Mouse (Mus musculus) cerebellum, adult 2 months (tissue): Measurements from ENCODE around the gene Uts2.

ENCODE experiments used
- CTCF ChIP-seq: fragments of 200-500 bp; IDR thresholded peaks from 2 replicates; pipeline ENCODE4 v1.5.1; 2011; ENCODE audit warnings: low read depth, mild to moderate bottlenecking, control low read depth, low read length, moderate library complexity, borderline replicate concordance; ENCODE audit not compliant: insufficient read depth
- POLR2A ChIP-seq: fragments of 200-500 bp; IDR thresholded peaks from 2 replicates; pipeline ENCODE4 v1.6.1; 2011; ENCODE audit warnings: low read length, control low read depth, borderline replicate concordance; ENCODE audit not compliant: insufficient read depth

DNA sequence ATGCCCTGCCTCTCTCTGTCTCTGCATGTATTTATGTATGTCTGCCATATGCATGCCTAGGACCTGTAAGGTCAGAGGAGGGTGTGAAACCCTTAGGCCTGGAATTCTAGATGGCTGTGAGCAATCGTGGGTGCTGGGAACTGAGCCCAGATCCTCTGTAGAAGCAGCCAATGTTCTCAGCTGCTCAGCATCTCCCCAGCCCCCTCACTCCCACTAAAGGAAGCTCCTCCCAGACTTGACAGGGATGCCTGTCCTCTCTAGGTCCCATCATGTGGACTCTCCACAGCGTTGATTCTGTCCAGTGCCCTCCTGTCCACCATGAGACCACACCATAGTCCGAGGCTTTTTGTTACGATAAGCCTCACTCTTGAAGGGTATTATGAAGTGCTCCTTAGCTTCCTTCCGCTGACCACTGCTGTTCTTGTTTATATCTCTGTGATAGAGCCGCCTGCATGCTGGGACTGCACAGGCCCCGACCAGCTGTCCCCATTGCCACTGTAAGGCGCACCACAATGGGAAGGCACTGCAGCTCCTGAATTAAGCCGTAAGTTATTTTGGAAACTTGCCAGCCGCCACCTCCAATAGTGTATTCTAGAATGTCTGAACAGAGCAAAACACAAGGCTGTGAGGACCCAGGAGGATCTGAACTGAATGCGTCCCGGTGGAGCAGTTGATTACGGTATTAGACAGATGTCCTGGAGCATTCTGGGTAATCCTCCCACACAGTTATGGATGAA lies 40.4 kb upstream of the Uts2 start:
- no peak for TF ChIP-seq POLR2A
- TF ChIP-seq CTCF = no peak
